Mouse (Mus musculus) testis, adult 2 months (tissue): ENCODE data around the gene Wasl. TPM values are rescaled to one million over a fixed set of nuclear protein-coding genes. Genes with fewer than 3 reads are reported as not detected.

Experiments
- H3K27ac ChIP-seq: fragments of 200-500 bp; 2 replicates; pipeline ENCODE4 v1.5.1; 2012; ENCODE audit warnings: low read depth, low read length; ENCODE audit not compliant: control insufficient read depth, insufficient read depth
- H3K27me3 ChIP-seq: fragments of 200-500 bp; 2 replicates; pipeline ENCODE4 v1.6.1; 2012; ENCODE audit warnings: mild to moderate bottlenecking, low read length, moderate library complexity; ENCODE audit not compliant: control insufficient read depth, insufficient read depth
- H3K36me3 ChIP-seq: fragments of 200-500 bp; 2 replicates; pipeline ENCODE4 v1.6.1; 2012; ENCODE audit warnings: mild to moderate bottlenecking, low read length; ENCODE audit not compliant: control insufficient read depth, insufficient read depth
- H3K4me1 ChIP-seq: fragments of 200-500 bp; 2 replicates; pipeline ENCODE4 v1.6.1; 2012; ENCODE audit warnings: low read length; ENCODE audit not compliant: control insufficient read depth, insufficient read depth
- H3K4me3 ChIP-seq: fragments of 200-500 bp; 2 replicates; pipeline ENCODE4 v1.5.1; 2012; ENCODE audit warnings: low read depth, mild to moderate bottlenecking, low read length, moderate library complexity, mixed read lengths; ENCODE audit not compliant: control insufficient read depth
- CTCF ChIP-seq: fragments of 200-500 bp; IDR thresholded peaks from 2 replicates; pipeline ENCODE4 v1.5.1; 2012; ENCODE audit warnings: low read depth, mild to moderate bottlenecking, inconsistent platforms, low read length, moderate library complexity; ENCODE audit not compliant: control insufficient read depth, insufficient read depth, insufficient replicate concordance
- POLR2A ChIP-seq: fragments of 200-500 bp; IDR thresholded peaks from 2 replicates; pipeline ENCODE4 v1.6.1; 2012; ENCODE audit warnings: low read depth, mild to moderate bottlenecking, inconsistent platforms, low read length, moderate library complexity; ENCODE audit not compliant: control insufficient read depth
- polyA plus RNA-seq: library from polyadenylated mRNA; depleted of rRNA; stranded (reverse); fragments of >200 nt; gene quantifications from 2 replicates; pipeline ENCODE4 v1.2.3, GENCODE M21; 2012

The Wasl gene
- polyA plus RNA-seq, 1 experiment: 8.1 TPM

DNA sequence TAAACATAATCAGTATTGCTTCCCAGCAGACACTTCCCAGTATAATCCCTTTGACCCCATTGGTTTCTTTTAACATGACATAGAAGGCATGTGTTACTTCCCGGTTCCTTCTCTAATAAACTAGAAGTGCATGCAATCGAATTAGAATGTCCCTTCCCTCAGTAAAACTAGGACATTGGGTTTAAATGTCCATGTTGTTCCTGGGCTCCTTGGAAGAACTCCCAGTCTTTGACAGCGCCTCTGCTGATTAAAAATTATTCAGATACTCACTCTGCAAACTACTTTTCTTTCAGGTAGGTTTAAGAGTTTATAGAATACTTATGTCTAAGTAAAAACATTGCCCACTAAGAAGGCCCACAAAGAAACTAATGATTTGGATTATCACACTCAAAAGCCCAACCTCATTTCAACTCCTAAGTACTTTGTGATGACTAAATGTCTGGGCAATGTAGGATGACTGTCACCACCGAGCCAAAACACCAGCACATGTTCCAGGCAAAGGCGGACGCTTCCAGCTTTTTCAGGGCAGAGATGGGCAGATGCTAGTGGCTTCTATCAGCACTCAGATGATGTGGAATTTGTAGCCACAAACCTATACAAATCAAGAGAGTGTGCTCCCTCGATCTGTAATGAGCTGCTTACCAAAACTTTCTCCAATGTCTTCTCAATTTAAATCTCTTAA is 52.6 kb downstream of the Wasl start:
- TF ChIP-seq POLR2A (no peak), CTCF (no peak)
- H3K4me3 ChIP-seq: no peak overlapping the region

DNA sequence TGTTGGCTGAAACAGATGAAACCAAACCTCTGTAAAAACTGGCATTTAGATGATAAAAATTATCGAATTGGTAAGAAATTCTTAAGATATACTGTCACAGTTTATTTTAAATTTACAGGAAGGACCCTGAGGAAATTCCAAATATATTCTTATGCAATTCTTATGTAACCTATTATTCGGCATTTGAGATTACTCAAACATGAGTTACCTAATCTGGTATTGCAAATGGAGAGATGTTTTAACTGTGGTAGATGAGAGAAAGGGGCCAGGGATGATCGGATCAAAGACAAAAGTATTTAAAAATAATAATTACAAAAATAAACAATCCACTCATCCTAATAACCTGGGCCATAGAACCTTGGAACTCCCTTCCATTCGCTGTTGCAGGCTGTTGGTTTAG is 54.5 kb downstream of the Wasl start:
- no peak overlapping the region for H3K27ac ChIP-seq
- H3K27me3 ChIP-seq: no peaks in the 10 kb centered on the region
- H3K4me1 ChIP-seq: no peaks in the 10 kb centered on the region
- no peaks in the 10 kb centered on the region for H3K36me3 ChIP-seq
- H3K4me3 ChIP-seq: no peak overlapping the region
- TF ChIP-seq CTCF (no peak), POLR2A (no peak)

More for the DNA sequence above, 52.6 kb downstream of the Wasl start:
- Histone ChIP-seq H3K4me1 (no peaks in the 10 kb centered on the region), H3K27me3 (no peaks in the 10 kb centered on the region), H3K27ac (no peak overlapping the region), H3K36me3 (no peaks in the 10 kb centered on the region)

- Histone ChIP-seq H3K4me1 (no peaks in the 10 kb centered on the region), H3K27ac (no peak overlapping the region), H3K27me3 (no peaks in the 10 kb centered on the region), H3K36me3 (no peaks in the 10 kb centered on the region), H3K4me3 (no peak overlapping the region)
- TF ChIP-seq CTCF (no peak), POLR2A (no peak)
These were observed 55.3 kb downstream of the Wasl start for GRCm38 (mm10) chr6:24609531-24609930.

- TF ChIP-seq CTCF: no peak
- TF ChIP-seq POLR2A: no peak
- Histone ChIP-seq H3K27ac (no peak overlapping the region), H3K4me1 (peaks cover 1% of the 10 kb centered on the region)
These were observed 56.1 kb downstream of the Wasl start for GRCm38 (mm10) chr6:24608682-24609081.

DNA sequence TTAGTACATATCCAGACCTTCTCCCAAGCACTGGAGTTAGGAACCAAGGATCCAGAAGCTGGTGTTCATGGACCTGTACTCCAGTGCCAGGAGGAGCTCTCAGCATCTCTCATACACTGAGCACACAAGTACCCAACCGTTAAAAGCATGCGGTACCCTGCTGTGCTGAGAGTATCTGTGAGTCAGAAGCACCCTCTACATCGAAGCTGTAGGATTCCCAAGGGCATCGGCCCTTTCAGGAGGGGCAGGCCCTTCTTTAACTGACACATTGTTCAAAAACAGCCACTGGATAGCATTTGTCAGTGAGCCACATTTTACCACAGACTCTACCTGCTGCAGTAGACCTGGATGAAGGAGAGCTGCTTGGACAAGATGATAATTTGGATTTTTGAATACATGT is 56.7 kb downstream of the Wasl start:
- no peaks in the 10 kb centered on the region for H3K27me3 ChIP-seq
- no peak overlapping the region for H3K4me3 ChIP-seq
- TF ChIP-seq POLR2A: no peak
- no peak for TF ChIP-seq CTCF
- no peak overlapping the region for H3K27ac ChIP-seq
- H3K36me3 ChIP-seq: no peaks in the 10 kb centered on the region
- H3K4me1 ChIP-seq: peaks cover 2% of the 10 kb centered on the region

More at GRCm38 (mm10) chr6:24608682-24609081, 56.1 kb downstream of the Wasl start:
- Histone ChIP-seq H3K36me3 (no peaks in the 10 kb centered on the region), H3K4me3 (no peak overlapping the region), H3K27me3 (no peaks in the 10 kb centered on the region)

GRCm38 (mm10) chr6:24607531-24607930 is 57.3 kb downstream of the Wasl start:
- Histone ChIP-seq H3K4me1 (peaks cover 2% of the 10 kb centered on the region), H3K27ac (no peak overlapping the region), H3K27me3 (no peaks in the 10 kb centered on the region), H3K36me3 (no peaks in the 10 kb centered on the region), H3K4me3 (no peak overlapping the region)
- no peak for TF ChIP-seq CTCF
- no peak for TF ChIP-seq POLR2A

- TF ChIP-seq POLR2A (no peak), CTCF (no peak)
- H3K4me3 ChIP-seq: no peak overlapping the region
- peaks cover 2% of the 10 kb centered on the region for H3K4me1 ChIP-seq
- H3K27me3 ChIP-seq: no peaks in the 10 kb centered on the region
- no peaks in the 10 kb centered on the region for H3K36me3 ChIP-seq
- no peak overlapping the region for H3K27ac ChIP-seq
These were observed 58.3 kb downstream of the Wasl start for GRCm38 (mm10) chr6:24606512-24606911.
